Mouse (Mus musculus) testis, adult 2 months (tissue): ENCODE results near the gene Magi1. TPM values are rescaled to one million over a fixed set of nuclear protein-coding genes. Genes with fewer than 3 reads are reported as not detected.

Experiments used
- H3K27ac ChIP-seq: fragments of 200-500 bp; 2 replicates; pipeline ENCODE4 v1.5.1; 2012; ENCODE audit warnings: low read depth, low read length; ENCODE audit not compliant: control insufficient read depth, insufficient read depth
- H3K27me3 ChIP-seq: fragments of 200-500 bp; 2 replicates; pipeline ENCODE4 v1.6.1; 2012; ENCODE audit warnings: mild to moderate bottlenecking, low read length, moderate library complexity; ENCODE audit not compliant: control insufficient read depth, insufficient read depth
- H3K36me3 ChIP-seq: fragments of 200-500 bp; 2 replicates; pipeline ENCODE4 v1.6.1; 2012; ENCODE audit warnings: mild to moderate bottlenecking, low read length; ENCODE audit not compliant: control insufficient read depth, insufficient read depth
- H3K4me1 ChIP-seq: fragments of 200-500 bp; 2 replicates; pipeline ENCODE4 v1.6.1; 2012; ENCODE audit warnings: low read length; ENCODE audit not compliant: control insufficient read depth, insufficient read depth
- H3K4me3 ChIP-seq: fragments of 200-500 bp; 2 replicates; pipeline ENCODE4 v1.5.1; 2012; ENCODE audit warnings: low read depth, mild to moderate bottlenecking, low read length, moderate library complexity, mixed read lengths; ENCODE audit not compliant: control insufficient read depth
- CTCF ChIP-seq: fragments of 200-500 bp; IDR thresholded peaks from 2 replicates; pipeline ENCODE4 v1.5.1; 2012; ENCODE audit warnings: low read depth, mild to moderate bottlenecking, inconsistent platforms, low read length, moderate library complexity; ENCODE audit not compliant: control insufficient read depth, insufficient read depth, insufficient replicate concordance
- POLR2A ChIP-seq: fragments of 200-500 bp; IDR thresholded peaks from 2 replicates; pipeline ENCODE4 v1.6.1; 2012; ENCODE audit warnings: low read depth, mild to moderate bottlenecking, inconsistent platforms, low read length, moderate library complexity; ENCODE audit not compliant: control insufficient read depth
- polyA plus RNA-seq: library from polyadenylated mRNA; depleted of rRNA; stranded (reverse); fragments of >200 nt; gene quantifications from 2 replicates; pipeline ENCODE4 v1.2.3, GENCODE M21; 2012

Magi1 gene
- polyA plus RNA-seq, 1 experiment: 11.1 TPM

DNA sequence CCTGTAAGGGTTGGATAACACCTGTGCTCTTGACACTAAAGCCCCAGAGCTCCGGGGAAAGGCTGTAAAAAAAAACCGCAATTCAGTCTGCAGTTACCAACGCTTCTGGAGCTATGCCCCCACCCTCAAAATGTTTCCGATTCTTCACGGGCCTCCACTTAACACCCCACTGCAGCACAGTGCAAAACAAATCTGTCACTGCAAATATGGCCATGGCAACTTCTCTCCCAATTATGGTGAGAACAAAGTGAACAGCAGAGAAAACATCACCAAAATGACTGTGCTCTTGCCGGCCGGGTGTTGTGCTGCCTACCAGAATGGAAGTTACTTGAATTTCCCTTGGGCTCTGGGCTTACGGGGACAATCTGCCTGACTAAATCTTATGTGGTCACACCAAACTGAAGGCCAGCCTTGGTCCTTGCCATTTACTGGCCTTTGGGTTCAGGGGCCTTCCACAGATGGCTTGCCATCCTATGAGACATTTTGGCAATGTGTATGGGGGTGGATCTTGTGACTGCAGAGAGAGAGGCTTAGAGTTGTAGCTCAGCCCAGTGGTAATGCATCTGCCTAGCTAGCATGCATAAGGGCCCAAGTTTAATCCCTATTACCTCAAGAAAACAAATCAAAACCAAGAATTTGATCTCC, 286.8 kb downstream of the Magi1 start:
- H3K27ac ChIP-seq: no peak overlapping the region
- no peaks in the 10 kb centered on the region for H3K36me3 ChIP-seq
- H3K4me1 ChIP-seq: no peaks in the 10 kb centered on the region
- no peak overlapping the region for H3K4me3 ChIP-seq
- H3K27me3 ChIP-seq: no peaks in the 10 kb centered on the region
- TF ChIP-seq POLR2A (no peak), CTCF (no peak)

DNA sequence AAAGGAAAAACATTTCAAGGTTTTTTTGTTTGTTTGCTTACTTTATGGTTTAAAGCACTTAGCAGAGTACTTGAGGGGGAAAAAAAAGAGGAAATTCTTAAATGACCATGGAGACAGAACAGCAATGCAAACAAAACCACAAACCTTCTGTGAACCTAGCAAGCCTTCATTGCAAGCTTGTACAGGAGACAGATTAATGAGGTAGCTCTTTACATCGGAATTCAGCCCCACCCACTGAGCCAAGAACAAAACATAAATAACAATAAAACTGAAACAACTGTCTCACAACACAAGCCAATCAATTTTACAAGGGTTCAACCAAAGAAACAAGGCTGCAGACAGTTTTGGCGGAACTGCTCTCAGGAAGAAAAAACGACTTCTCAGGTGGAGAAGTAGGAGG, 296.2 kb downstream of the Magi1 start:
- no peak overlapping the region for H3K27ac ChIP-seq
- H3K4me1 ChIP-seq: no peaks in the 10 kb centered on the region
- no peak overlapping the region for H3K4me3 ChIP-seq
- no peaks in the 10 kb centered on the region for H3K36me3 ChIP-seq
- no peak for TF ChIP-seq CTCF
- no peak for TF ChIP-seq POLR2A
- no peaks in the 10 kb centered on the region for H3K27me3 ChIP-seq

DNA sequence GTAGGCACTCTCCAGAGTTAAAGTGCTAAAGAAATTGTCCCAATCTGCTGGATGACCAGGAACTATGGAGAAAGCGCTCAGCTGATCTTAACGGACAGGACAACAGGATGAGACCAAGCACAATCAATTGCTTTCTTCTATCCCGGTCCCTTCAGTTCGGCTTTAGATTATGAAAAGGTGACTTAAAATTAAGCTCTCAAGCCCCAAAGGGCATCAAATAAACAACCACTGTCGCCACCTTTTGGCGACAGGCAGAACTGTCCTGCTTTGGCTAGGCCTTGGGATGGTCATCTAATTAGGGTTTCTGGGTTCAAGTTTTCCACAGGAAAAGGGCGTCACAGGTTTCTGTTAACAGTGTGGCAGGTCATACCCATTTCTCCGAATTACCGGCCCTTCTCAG, 298.6 kb downstream of the Magi1 start:
- H3K27me3 ChIP-seq: no peaks in the 10 kb centered on the region
- peak; percentile 43; the same call in 1 of the 2 replicates for TF ChIP-seq CTCF
- TF ChIP-seq POLR2A: no peak
- no peaks in the 10 kb centered on the region for H3K36me3 ChIP-seq
- H3K27ac ChIP-seq: no peak overlapping the region
- H3K4me3 ChIP-seq: no peak overlapping the region
- H3K4me1 ChIP-seq: no peaks in the 10 kb centered on the region

DNA sequence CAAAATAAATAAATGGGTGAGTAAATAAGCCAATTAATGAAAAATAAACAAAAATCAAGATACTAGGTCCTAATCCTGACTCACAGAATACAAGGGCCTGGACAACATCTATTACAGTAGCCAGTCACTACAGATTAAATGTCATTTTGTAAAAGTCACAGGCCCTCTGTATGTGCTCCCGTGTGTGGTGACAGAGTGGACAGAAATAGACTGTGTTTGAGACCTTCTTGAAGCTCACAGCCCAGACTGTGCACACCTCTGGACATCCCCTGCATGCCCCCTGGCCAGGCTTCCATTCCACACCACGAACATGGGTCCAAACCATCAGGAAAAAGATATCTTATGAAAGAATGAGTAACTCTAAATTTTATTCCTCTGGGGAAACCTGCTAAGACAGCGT, 300.2 kb downstream of the Magi1 start:
- H3K27ac ChIP-seq: no peak overlapping the region
- no peaks in the 10 kb centered on the region for H3K4me1 ChIP-seq
- H3K36me3 ChIP-seq: no peaks in the 10 kb centered on the region
- H3K27me3 ChIP-seq: no peaks in the 10 kb centered on the region
- TF ChIP-seq POLR2A: no peak
- no peak for TF ChIP-seq CTCF
- H3K4me3 ChIP-seq: no peak overlapping the region

DNA sequence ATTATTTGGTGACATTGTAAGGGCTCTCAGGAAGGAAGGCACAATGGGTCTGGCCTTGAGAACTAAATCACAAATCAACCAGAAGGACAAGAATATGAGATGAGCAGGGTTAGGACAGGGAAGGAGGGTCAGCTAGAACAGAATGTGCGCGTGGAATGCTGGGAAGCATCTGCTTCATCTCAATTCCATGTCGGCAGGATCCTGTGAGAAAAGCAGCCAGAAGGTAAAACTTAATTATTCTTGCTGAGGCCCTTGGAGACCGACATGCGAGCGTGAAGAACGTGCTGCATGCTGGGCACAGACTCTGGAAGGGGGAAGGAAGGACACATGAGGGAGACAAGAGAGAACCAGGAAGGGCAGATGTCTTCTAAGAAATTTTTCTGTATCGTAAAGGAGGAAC, 302.5 kb downstream of the Magi1 start:
- TF ChIP-seq POLR2A (no peak), CTCF (no peak)
- Histone ChIP-seq H3K36me3 (no peaks in the 10 kb centered on the region), H3K4me3 (no peak overlapping the region), H3K27me3 (no peaks in the 10 kb centered on the region), H3K4me1 (no peaks in the 10 kb centered on the region), H3K27ac (no peak overlapping the region)

DNA sequence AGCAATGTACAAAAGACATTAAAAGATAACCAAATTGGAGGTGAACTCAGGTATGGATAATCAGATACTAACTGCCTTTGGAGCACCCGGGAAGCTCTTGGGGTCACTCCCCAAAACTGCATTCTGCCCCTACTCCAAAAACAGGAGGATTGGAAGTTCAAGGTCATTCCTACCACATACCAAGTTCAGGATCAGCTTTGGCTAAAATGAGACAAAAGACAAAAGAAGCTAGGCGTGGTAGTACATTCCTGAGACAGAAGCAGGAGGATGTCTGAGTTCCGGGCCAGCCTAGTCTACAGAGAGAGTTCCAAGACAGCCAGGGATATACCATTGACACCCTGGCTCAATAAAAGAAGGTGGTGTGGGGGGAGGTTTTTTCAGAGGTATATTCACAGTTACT, 304.5 kb downstream of the Magi1 start:
- no peak overlapping the region for H3K4me3 ChIP-seq
- TF ChIP-seq POLR2A (no peak), CTCF (no peak)
- no peaks in the 10 kb centered on the region for H3K36me3 ChIP-seq
- no peaks in the 10 kb centered on the region for H3K27me3 ChIP-seq
- no peak overlapping the region for H3K27ac ChIP-seq
- H3K4me1 ChIP-seq: no peaks in the 10 kb centered on the region

DNA sequence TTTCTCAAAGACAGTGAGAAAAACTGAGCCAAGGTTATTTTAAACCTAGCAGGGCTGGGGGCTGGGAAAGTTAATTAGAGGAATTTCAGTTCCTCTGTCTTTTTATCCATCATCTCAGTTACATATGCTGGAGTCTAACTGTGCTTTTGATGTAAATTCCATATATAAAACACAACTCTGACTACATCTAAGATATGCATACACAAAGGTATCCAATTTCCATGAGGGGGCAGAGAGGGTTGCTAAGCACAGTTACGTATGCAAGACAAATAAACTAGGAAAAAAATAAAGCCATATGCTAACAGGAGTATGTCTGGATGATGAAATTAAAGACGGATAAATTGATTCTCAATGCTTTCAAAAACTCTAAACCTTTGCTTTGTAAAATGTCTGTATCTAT, 315.0 kb downstream of the Magi1 start:
- H3K27ac ChIP-seq: no peak overlapping the region
- no peaks in the 10 kb centered on the region for H3K4me1 ChIP-seq
- H3K36me3 ChIP-seq: no peaks in the 10 kb centered on the region
- H3K4me3 ChIP-seq: no peak overlapping the region
- TF ChIP-seq CTCF: no peak
- TF ChIP-seq POLR2A: no peak
- no peaks in the 10 kb centered on the region for H3K27me3 ChIP-seq

DNA sequence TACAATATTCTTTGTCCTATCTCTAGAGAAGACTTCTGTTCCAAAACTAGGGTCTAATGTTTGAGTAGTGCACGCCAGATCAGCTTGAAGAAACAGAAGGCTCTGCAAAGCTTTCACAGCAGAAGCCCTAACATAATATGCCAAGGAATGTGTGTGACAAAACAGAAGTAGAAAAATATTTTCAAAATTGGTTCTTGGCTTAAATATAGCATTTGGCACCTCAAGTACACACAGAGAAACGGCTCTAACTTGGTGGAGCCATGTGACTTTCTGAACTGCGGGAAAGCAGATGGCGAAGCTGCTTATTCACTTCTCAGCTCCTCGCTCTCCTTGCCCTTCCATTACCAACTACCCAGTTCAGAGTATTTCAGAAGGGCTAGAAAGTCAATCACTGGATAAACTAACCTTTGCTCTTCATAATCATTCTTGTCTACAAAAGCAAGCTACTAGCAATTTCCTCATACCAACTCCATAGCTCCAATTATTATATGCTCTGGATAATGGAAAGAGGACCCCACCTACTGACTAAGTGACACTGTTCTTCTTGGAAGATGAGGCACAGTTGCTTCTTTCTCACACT, 320.9 kb downstream of the Magi1 start:
- Histone ChIP-seq H3K36me3 (no peaks in the 10 kb centered on the region), H3K4me1 (no peaks in the 10 kb centered on the region), H3K4me3 (no peak overlapping the region), H3K27ac (no peak overlapping the region), H3K27me3 (no peaks in the 10 kb centered on the region)
- TF ChIP-seq POLR2A (no peak), CTCF (no peak)

DNA sequence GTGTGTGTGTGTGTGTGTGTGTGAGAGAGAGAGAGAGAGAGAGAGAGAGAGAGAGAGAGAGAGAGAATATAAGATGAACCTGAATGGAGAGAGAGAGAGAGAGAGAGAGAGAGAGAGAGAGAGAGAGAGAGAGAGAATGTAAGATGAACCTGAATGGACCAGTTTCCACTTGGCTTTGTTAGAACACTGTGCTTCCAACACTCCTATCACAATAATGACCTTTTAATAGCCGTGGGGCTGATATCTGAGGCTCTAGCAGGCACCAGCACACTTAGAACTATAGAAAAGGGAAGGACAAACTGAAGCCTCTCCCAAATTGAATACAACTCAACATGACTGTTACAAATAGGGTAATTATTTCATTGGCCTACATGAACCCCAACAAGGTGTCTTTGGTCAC, 321.9 kb downstream of the Magi1 start:
- H3K4me3 ChIP-seq: no peak overlapping the region
- H3K36me3 ChIP-seq: no peaks in the 10 kb centered on the region
- no peaks in the 10 kb centered on the region for H3K27me3 ChIP-seq
- no peaks in the 10 kb centered on the region for H3K4me1 ChIP-seq
- no peak overlapping the region for H3K27ac ChIP-seq
- TF ChIP-seq POLR2A: no peak
